Comparison of ENCODE assay signal across 28 mouse cellular contexts in genomic region chr6:140460398-140460797, GRCm38 (mm10). TPM values are rescaled to one million over a fixed set of nuclear protein-coding genes. Genes with fewer than 3 reads are reported as not detected.
DNase-seq lines count a peak whose midpoint lies in the region; ATAC-seq and TF ChIP-seq lines count a peak whose summit lies in the region.
"Had no signal": no experiment of that assay in that cellular context is flagged by ENCODE, and none has a peak within 500 bp of the region (broad histone marks: within the 10 kb centered on the region; RNA-seq: fewer than 3 reads in every experiment).

No protein-coding gene starts in this region.

- ATAC-seq in kidney, embryonic 14.5 days (ENCODE audit: low FRiP score, low TSS enrichment) = peak; percentile 49; the same call in 1 of the 2 replicates
- peak; percentile 49; the same call in 1 of the 2 replicates for ATAC-seq in kidney, postnatal 0 days (replicated peaks; ENCODE audit: low FRiP score, low read depth)
- ATAC-seq in Patski = peak; percentile 97
- ATAC-seq: forebrain, embryonic 15.5 days had no signal

- CTCF ChIA-PET in Patski (lab: Charles Lee) = interaction anchor here (0.6 to 2.0 kb wide), 8 partner anchors 10 to 586 kb away, joined by 3 to 12 read pairs (median 4); no protein-coding TSS in a partner anchor

- no peak for TF ChIP-seq CTCF in kidney, adult 2 months (conservative IDR thresholded peaks at IDR 0.05; ENCODE audit: insufficient read depth, insufficient read length, low read depth, low read length)
- TF ChIP-seq CTCF in kidney, postnatal 0 days (IDR thresholded peaks at IDR 0.05; ENCODE audit: low read depth) = no peak
- TF ChIP-seq CTCF in Patski (IDR thresholded peaks at IDR 0.05) = no peak

- no peak overlapping the region for H3K4me2 ChIP-seq in kidney, embryonic 14.5 days (replicated peaks; ENCODE audit: low read depth, low read length)
- H3K4me2 ChIP-seq in kidney, postnatal 0 days (ENCODE audit: low read length) = no peak overlapping the region
- H3K4me2 ChIP-seq: embryonic facial prominence, embryonic 13.5 days; forebrain, embryonic 12.5 days; forebrain, embryonic 15.5 days; heart, embryonic 13.5 days; hindbrain, embryonic 12.5 days; hindbrain, embryonic 15.5 days had no signal

- no peak overlapping the region for H3K9ac ChIP-seq in kidney, embryonic 14.5 days (ENCODE audit: low read depth, low read length)
- H3K9ac ChIP-seq in kidney, postnatal 0 days (ENCODE audit: low read depth, low read length) = no peak overlapping the region
- H3K9ac ChIP-seq: embryonic facial prominence, embryonic 13.5 days; forebrain, embryonic 12.5 days; forebrain, embryonic 15.5 days; heart, embryonic 13.5 days; hindbrain, embryonic 12.5 days; hindbrain, embryonic 15.5 days had no signal

- no peaks in the 10 kb centered on the region for H3K27me3 ChIP-seq in kidney, embryonic 14.5 days (ENCODE audit: control insufficient read depth, insufficient read depth, low read length)
- H3K27me3 ChIP-seq in kidney, adult 2 months (replicated peaks; ENCODE audit: control insufficient read depth, insufficient read depth, low read length) = no peaks in the 10 kb centered on the region
- no peaks in the 10 kb centered on the region for H3K27me3 ChIP-seq in kidney, postnatal 0 days (ENCODE audit: insufficient read depth, low read length)
- H3K27me3 ChIP-seq in Patski = no peaks in the 10 kb centered on the region
- H3K27me3 ChIP-seq: CH12.LX; embryonic facial prominence, embryonic 13.5 days; forebrain, embryonic 12.5 days; forebrain, embryonic 15.5 days; heart, embryonic 13.5 days; hindbrain, embryonic 12.5 days; hindbrain, embryonic 15.5 days had no signal

- in situ Hi-C loops in Patski (cut with MboI; ENCODE audit: low pct_unique_long_range_greater_than_20kb) = loop anchor here (10.0 kb wide), 2 partner anchors 586 to 676 kb away; no protein-coding TSS in a partner anchor

- no peaks in the 10 kb centered on the region for H3K9me3 ChIP-seq in kidney, embryonic 14.5 days (ENCODE audit: control insufficient read depth, low read length)
- H3K9me3 ChIP-seq in kidney, postnatal 0 days (replicated peaks; ENCODE audit: low read length) = no peaks in the 10 kb centered on the region
- H3K9me3 ChIP-seq: embryonic facial prominence, embryonic 10.5 days; embryonic facial prominence, embryonic 13.5 days; forebrain, embryonic 12.5 days; forebrain, embryonic 15.5 days; heart, embryonic 10.5 days; heart, embryonic 13.5 days; hindbrain, embryonic 12.5 days; hindbrain, embryonic 15.5 days had no signal

- TF ChIP-seq POLR2A in kidney, adult 2 months (IDR thresholded peaks at IDR 0.05; ENCODE audit: low read depth, low read length) = no peak

- H3K4me3 ChIP-seq in kidney, embryonic 14.5 days (ENCODE audit: low read length) = no peak overlapping the region
- no peak overlapping the region for H3K4me3 ChIP-seq in kidney, adult 2 months (ENCODE audit: insufficient read depth, low read depth, low read length)
- no peak overlapping the region for H3K4me3 ChIP-seq in kidney, postnatal 0 days (replicated peaks; ENCODE audit: low read depth, low read length)
- H3K4me3 ChIP-seq: embryonic facial prominence, embryonic 10.5 days; embryonic facial prominence, embryonic 13.5 days; erythroblast, embryonic 14.5 days; forebrain, embryonic 12.5 days; forebrain, embryonic 15.5 days; heart, adult 2 months; heart, embryonic 10.5 days; heart, embryonic 13.5 days; hindbrain, embryonic 12.5 days; hindbrain, embryonic 15.5 days had no signal

- 0 out of 2 replicates have a peak, but pooled peaks cover 10% of the 10 kb centered on the region for H3K4me1 ChIP-seq in kidney, embryonic 14.5 days (ENCODE audit: control insufficient read depth, insufficient read depth, low read length)
- no peaks in the 10 kb centered on the region for H3K4me1 ChIP-seq in kidney, adult 2 months (ENCODE audit: control insufficient read depth, insufficient read depth, low read length)
- H3K4me1 ChIP-seq in kidney, postnatal 0 days (replicated peaks; ENCODE audit: insufficient read depth, low read length) = no peaks in the 10 kb centered on the region; the same call in 1 of the 2 replicates
- H3K4me1 ChIP-seq: forebrain, embryonic 15.5 days; heart, embryonic 10.5 days had no signal

- no peaks in the 10 kb centered on the region for H3K36me3 ChIP-seq in kidney, embryonic 14.5 days (ENCODE audit: control insufficient read depth, insufficient read depth, low read length)
- no peaks in the 10 kb centered on the region for H3K36me3 ChIP-seq in kidney, adult 2 months (ENCODE audit: control insufficient read depth, insufficient read depth, low read length)
- H3K36me3 ChIP-seq in kidney, postnatal 0 days (ENCODE audit: insufficient read depth, low read length) = no peaks in the 10 kb centered on the region
- H3K36me3 ChIP-seq: forebrain, embryonic 12.5 days; forebrain, embryonic 15.5 days; G1E; heart, embryonic 10.5 days; heart, embryonic 13.5 days; hindbrain, embryonic 12.5 days; hindbrain, embryonic 15.5 days had no signal

- 39% methylated on average over 7 of the region's 7 CpGs for WGBS in kidney, embryonic 14.5 days
- WGBS in kidney, adult 2 months = 51% methylated on average over 7 of the region's 7 CpGs
- 46% methylated on average over 7 of the region's 7 CpGs for WGBS in kidney, postnatal 0 days

- POLR2A ChIA-PET in Patski (lab: Charles Lee) = interaction anchor here (0.6 kb wide), 2 partner anchors 107 to 156 kb away, joined by 4 to 5 read pairs; no protein-coding TSS in a partner anchor

- no peak for DNase-seq in kidney, adult 2 months
- no peak for DNase-seq in kidney, postnatal 0 days (ENCODE audit: low spot score)
- no peak for DNase-seq in kidney, postnatal 4 days
- no peak for DNase-seq in Patski (ENCODE audit: low read depth, low spot score)
- no peak for DNase-seq in thymus, postnatal 0 days (ENCODE audit: low spot score)
- DNase-seq: adrenal gland, adult 8-10 months; adrenal gland, postnatal 25 days; B cell, adult 2 months; cerebellum, adult 11-12 months; cerebellum, adult 8-10 months; cerebellum, postnatal 10 days; cerebellum, postnatal 36 days; embryo, embryonic 11 days; gastrocnemius, postnatal 25 days; heart, adult 2 months; heart, postnatal 14 days had no signal

- H3K27ac ChIP-seq in kidney, embryonic 14.5 days (ENCODE audit: low read depth, low read length) = no peak overlapping the region
- no peak overlapping the region for H3K27ac ChIP-seq in kidney, adult 2 months (ENCODE audit: insufficient read depth, low read depth, low read length)
- no peak overlapping the region for H3K27ac ChIP-seq in kidney, postnatal 0 days
- H3K27ac ChIP-seq: embryonic facial prominence, embryonic 10.5 days; embryonic facial prominence, embryonic 13.5 days; forebrain, embryonic 12.5 days; forebrain, embryonic 15.5 days; heart, adult 2 months; heart, embryonic 10.5 days; heart, embryonic 13.5 days; hindbrain, embryonic 12.5 days; hindbrain, embryonic 15.5 days had no signal

RNA-seq across cellular contexts. Expression of gene Plekha5, which starts 36.5 kb away (rescaled TPM):
- polyA plus RNA-seq in kidney, embryonic 14.5 days (2014; fragmentation: Nextera tagmentation; extraction: Ambion mirVana) = 43.8 and 63.4 TPM in 2 replicates
- polyA plus RNA-seq in kidney, adult 2 months (2012; rRNA removed) = 20.1 and 21.4 TPM in 2 replicates
- 39.0 and 40.2 TPM in 2 replicates for polyA plus RNA-seq in kidney, postnatal 0 days (2015; fragmentation: Nextera tagmentation; extraction: Ambion mirVana)
- polyA plus RNA-seq in Patski (2021) = 72.9 TPM
- polyA plus RNA-seq in thymus, postnatal 0 days (2015; fragmentation: Nextera tagmentation; extraction: Ambion mirVana) = 26.6 and 29.8 TPM in 2 replicates
- polyA plus RNA-seq: G1E had no signal
